Mouse (Mus musculus) MN1 (cell line): ENCODE results near the gene Sapcd1.
A peak's percentile ranks its signal among the peaks of the same experiment; 100 is the strongest.

ENCODE experiments used
- DNase-seq: peaks from one replicate; pipeline ENCODE4 v3.0.0-alpha.2; 2016; ENCODE audit warnings: low spot score

Sapcd1 gene

GRCm38 (mm10) chr17:34980655-34981054 is 47.2 kb downstream of the Sapcd1 start:
- DNase-seq: peak; percentile 75

- DNase-seq: no peak
These were observed 48.2 kb downstream of the Sapcd1 start for GRCm38 (mm10) chr17:34979631-34980030.

- no peak for DNase-seq
These were observed 49.6 kb downstream of the Sapcd1 start for GRCm38 (mm10) chr17:34978239-34978638.

GRCm38 (mm10) chr17:34977000-34977399 is 50.8 kb downstream of the Sapcd1 start:
- no peak for DNase-seq
